Mouse (Mus musculus): ENCODE results near the gene Abi3.

Gene Abi3

DNA sequence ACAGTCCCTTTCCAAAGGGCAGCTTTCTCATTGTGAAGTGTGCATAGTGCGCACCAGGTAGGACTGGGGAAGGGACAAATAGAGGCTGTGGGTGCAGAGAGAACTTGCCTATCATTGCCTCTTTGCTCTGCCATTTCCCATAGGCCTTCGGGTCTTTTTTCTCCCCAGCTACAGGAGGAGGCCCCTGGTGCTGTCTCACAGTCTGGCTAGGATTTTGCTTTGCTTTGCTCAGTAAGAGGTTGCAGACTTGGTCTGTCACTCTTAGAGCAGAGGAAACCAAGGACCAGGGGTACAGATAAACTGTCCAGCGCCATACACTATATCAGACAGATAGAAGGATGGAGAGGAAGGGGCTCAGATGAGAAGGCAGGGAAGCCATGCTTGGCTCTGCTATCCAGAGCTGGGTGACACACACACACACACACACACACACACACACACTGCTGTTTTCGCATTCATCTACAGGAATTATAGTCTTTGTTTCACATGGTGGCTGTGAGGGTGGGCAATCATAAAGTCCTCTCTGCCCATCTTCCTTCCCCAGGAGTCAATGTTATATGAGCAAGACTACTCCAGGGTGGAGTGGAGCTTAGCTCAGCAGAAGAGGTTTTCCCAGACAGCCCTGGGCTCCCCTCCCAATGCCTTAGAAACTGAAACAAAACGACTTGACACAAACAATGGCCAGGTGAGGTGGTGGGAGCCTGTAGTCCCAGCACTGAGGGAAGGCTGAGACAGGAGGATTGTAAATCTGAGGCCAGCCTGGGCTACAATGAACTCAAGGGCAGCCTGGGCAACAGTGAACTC is 1.4 kb downstream of the Abi3 start:
- intact Hi-C loops (cut with DNase I) = no loop called here

DNA sequence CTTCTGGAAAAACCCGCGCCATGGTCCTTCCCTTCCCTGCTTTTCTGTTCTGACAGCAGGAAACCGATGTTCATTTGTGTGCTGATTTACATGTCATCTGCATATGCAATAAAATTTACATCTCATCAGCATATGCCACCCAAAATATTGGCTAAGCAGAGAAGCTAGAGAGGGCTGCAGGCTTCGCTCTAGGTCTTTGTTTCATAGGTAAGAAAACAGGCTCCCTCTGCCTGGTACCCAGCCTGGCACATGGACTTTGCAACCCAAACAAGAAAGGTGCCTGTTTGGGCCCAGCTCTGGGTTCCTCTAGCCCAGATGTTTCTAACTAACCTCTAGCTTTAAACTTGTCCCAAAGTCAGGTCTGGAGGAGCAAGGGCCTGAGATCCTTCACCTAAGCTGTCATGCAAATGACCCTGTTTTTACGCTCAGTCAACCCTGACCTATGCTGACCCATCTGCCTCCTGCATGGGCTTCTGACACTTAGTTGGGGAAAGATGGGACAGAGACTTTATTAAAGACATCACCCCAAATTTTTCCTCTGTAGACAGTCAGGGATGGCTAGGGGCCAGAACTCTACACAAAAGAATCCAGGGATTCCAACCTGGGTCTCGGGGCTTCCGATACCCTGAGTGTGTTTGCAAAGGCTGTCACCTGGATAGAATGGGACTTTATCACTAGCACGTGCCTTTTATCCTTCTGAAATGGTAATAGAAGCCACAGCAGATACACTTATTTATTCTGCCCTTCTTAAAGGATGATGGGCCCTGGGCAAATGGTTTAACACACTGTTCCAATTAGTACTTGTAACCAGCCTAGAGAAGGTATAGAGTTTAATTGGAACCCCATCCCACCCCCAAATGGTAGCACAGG is 3.0 kb downstream of the Abi3 start:
- intact Hi-C loops (cut with DNase I) = no loop called here

DNA sequence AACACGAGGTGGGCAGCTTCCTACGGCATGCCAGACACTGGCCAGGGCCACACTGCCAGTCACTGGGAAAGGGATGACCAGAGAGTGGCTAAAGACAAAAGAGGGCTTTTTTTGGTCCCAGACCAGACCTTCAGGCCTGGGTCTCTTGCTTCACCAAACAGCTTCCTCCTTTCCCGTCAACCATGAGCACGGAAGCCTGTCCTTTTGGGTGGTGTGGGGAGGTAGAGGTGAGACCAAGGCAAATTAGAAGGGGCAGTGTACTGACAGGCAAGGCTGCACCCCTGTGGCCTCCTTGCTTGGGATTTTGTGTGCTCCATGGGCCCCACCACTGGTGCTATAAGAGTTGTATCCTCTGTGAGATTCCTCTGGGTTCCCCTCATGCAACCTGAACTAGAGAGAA is 3.7 kb downstream of the Abi3 start:
- intact Hi-C loops (cut with DNase I) = no loop called here

DNA sequence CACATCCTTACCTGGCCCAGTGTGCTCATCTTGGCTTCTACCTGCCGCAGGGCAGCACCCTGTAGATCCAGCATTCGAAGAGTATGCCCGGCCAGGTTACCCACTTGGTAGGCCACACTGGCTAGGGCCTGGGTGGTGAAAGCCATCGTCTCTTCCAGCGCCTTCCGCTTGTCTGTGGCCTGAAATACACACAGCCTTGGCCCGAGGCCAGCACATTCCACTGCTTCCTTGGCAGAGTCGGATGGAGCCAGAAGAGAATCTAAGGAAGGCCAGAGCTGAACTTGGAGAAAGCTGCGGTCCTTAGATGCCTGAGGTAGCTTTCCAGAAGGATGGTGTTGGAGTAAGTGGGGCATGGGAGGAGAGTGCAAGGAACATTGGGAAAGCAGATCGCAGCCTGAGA is 5.2 kb downstream of the Abi3 start, which contains the start of gene Gngt2:
TSS of gene Gngt2 (plus strand) at position 158 of the 400 bp plus-strand sequence.
- intact Hi-C loops (cut with DNase I) = no loop called here

DNA sequence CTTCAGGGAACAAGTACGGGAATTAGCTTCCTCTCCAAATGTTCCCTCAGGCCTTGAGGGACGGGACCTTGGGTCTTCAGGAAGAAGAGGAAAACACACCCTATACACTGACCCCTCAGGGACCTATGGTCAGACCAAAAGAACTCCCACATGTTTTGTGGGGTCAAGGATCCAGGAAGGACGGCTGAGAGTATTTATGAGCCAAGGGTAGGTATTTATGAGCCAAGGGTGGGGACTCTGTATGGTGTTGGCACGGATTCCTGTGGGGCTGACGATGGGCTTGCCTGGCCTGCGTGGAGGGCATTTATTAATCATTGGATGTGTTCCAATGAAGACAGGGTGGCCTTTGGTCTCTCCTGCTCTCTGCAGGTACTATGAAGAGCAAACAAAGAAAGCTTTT is 5.8 kb downstream of the Abi3 start:
- intact Hi-C loops (cut with DNase I) = no loop called here

DNA sequence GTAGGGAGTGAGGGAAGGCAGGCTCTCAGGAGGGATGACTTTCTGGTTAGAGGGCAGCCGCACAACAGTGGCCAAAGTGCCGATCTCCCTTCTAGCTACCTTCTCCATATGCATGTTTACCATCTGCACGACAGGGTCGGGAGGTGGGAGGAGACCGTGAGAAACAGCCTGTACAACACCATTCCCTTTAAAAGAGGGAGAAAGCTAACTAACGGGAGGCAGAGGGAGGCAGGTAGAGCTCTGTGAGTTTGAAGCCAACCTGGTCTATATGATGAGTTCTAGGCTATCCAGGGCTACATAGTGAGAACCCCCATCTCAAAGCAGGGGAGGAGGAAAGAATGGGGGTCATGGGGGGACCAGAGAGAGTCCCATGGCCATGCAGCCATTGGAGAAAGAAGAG is 6.4 kb downstream of the Abi3 start:
- intact Hi-C loops (cut with DNase I) = no loop called here

DNA sequence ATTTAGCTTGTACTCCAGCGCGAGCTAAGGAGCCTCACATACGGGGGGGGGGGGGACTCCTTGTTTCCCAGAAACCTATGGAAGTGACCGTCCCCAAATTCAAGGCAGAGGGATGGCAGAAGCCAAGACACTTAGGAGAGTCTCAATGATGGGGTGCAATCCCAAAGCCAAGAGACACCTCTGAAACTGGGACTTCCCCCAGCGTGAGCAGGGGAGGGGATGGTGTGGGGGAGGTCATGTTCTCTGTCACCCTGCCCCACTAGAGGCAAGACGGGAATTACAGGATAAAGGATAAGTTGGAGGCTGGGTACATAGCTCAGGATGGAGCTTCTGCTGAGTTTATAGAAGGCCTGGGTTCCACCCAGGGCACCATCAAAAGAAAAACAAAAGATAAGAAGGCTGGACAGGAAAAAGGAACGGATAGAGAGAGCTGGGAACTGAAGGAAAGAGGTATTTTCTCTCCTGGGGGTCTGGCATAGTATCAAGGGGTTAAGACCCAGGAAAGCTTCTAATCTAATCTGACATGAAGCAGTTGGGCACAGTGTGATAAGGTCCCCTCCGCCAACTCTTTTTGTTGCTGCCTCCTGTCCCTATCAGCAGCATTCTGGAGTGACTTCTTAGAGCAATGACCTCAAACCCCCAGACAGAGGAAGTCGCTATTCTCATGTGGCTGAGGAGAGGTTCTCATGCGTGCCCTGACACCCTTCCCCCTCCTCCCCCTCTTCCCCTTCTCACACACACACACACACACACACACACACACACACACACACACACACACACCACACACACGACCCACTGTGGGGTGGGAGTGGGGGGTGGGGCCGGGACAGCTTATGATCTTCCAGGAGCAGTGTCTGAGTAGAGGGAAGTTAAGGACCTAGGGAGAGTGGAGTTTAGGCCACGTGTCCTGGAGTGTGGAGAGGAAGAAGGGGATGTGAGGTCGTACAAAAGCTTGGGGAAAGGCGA is 7.2 kb downstream of the Abi3 start:
- intact Hi-C loops (cut with DNase I) = no loop called here

DNA sequence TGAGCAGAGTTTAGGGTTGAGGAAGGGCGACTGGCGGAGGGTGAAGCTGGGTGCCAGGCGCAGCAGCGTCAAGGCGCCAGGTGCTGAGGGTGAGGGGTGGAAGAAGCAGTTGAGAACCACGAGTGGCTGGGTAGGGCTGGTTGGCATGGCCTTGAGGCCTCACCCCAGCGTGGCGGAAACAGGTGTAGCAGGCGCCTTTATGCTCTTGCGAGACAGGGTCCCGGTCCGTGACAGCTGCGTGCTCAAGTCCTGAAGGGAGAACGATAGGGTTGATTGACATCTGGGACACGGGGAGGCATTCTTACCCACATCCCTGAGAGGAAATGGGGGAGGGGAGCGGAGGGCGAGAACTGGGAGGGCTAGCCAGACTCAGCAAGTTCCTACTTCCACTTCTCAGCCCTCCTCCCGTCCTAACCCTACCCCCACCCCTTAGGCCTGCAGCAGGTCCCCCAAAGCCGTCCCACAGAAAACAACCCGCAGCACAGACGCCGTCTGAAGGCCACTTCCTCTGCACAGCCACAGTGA is 8.1 kb downstream of the Abi3 start:
- intact Hi-C loops (cut with DNase I) = no loop called here

DNA sequence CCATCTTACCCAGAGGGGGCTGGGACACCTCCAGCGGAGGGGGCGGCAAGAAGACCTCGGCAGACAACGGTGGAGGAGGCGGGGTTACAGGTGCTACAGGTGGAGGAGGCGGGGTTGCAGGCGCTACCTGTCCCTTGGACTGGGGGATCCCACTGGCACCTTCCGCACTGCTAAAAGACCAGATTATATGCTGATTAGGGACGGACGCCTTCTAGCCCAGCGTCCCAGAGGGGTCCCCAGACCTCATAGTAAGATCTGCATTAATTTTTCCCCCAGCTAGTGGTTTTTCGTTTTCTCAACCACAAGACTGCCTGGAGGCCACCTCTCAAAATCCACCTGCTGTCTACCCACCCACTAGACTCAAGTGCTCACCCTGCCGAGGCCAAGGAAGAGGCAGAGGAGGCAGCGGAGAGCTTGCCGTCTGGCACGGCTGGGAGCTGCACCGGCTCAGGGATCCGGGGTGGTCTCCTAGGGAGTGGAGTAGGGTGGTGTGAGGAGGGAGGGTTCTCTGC is 8.6 kb downstream of the Abi3 start:
- intact Hi-C loops (cut with DNase I) = no loop called here

DNA sequence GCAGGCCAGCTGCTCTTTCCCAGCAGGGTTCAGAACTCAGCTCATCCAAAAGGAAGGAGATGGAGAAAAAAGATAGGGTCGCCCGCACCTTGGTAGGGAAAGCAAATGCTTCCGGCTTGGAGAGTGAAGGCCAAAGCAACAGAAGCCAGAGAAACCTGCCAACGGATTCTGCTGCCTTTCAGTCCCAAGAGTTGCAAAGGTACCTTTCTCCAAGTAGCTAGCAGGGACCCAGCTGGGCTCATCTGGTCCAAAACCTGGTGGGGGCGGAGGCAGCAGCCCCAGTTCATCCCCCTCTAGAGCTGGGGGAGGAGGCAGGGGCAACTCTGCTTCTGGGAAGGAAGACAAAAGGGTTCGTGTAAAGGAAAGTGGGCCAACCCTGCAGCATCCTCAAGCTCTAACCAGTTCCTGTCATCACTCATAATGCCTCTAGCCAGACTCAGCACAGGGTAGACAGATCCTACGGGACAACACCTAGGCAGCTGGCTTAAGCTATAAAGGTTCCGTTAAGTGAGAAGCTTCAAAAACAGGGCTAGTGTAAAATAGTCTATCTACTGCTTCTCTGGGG is 9.2 kb downstream of the Abi3 start:
- intact Hi-C loops (cut with DNase I) = no loop called here

DNA sequence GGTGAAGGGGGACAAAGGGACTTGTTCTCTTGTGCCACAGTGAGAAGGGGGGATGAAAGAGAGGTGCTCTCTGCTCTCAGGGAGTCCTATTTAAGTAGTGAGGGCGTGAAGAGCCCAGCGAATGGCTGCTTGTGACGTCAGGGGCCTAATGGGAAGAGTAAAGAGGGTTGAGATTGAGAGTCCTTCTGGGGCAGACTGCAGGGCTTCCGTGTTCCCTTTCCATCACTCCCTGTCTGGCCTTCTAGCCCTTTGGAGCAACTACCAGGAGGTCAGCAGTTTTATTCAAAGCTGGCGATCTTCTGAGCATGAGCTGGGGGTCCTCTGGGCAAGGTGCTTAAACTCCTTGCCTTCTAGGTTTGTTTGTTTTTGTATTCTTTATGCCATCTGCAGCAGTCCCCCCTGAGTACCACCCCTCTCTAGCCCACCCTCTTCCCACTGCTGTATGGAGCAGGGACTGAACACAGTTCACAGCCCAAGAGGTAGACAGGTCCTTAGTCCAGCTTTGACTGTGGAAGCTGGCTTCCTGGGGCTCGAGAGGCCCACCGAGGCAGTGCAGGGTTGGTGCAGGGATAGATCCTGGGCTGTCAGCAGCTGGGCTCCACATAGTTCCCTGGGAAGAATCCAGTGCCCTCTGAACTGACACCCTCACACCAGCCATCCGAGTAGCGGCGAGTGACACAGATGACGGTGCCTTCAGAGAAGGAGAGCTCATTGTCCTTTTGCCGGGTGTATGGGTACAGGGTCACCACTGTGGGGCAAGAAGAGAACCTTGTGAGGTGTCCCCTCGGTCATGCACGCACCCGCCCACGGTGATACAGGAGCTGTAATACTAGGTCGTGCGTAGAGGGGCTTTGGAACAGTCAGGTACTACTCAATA is 9.9 kb downstream of the Abi3 start:
- intact Hi-C loops (cut with DNase I) = no loop called here

DNA sequence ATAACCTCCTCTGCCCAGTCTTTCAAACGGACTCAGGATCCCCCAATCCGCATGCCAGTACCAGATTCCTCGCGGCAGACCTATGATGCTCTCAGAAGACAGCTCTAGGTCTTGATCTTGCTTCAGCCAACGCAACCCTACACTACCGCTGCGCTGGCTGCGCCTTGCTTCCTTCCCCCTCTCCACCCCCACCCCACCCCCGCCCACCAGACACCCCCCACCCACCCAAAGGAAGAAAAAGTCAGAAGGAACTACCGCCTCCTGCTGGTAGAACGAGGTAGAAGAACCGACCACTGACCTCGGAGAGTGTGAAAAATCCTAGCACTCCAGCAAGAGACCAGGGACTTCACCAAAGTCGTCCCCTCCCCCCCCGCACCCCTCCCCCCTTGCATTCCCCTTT is 10.6 kb downstream of the Abi3 start:
- intact Hi-C loops (cut with DNase I) = no loop called here

DNA sequence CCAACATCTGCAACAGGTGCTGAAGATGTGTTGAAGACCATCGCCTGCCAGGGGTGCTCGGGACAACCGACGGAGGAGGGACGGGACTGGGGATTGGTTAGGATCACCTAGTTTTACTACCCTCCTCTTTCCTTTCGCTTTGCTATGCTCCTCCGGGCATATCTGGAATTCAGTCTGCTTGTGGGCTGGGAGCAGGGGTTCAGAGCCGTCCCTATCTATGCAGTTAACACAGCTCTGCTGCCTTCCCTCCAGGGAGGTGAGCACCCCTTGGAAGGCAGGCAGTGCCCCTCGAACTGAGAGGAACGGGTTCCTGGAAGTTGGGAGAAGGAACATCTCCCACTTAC is 11.0 kb downstream of the Abi3 start:
- intact Hi-C loops (cut with DNase I) = no loop called here

DNA sequence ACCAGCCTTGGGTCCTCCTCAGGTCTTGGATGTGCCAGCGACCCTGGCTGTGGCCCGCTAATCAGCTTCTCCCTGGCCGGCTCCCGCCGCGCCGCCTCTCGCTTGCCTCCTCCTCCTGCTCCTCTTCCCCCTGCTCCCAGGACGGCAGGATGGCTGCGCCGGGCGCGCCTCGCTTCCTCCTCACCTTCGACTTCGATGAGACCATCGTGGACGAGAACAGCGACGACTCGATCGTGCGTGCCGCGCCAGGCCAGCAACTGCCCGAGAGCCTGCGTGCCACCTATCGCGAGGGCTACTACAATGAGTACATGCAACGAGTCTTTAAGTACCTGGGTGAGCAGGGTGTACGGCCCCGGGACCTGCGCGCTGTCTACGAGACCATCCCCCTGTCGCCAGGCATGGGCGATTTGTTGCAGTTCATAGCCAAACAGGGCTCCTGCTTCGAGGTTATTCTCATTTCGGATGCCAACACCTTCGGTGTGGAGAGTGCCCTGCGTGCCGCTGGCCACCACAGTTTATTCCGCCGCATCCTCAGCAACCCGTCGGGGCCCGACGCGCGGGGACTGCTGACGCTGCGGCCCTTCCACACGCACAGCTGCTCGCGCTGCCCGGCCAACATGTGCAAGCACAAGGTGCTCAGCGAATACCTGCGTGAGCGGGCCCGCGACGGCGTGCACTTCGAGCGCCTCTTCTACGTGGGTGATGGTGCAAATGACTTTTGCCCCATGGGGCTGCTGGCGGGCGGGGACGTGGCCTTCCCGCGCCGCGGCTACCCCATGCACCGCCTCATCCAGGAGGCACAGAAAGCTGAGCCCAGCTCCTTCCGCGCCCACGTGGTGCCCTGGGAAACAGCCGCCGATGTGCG is 11.6 kb downstream of the Abi3 start:
- intact Hi-C loops (cut with DNase I) = no loop called here

DNA sequence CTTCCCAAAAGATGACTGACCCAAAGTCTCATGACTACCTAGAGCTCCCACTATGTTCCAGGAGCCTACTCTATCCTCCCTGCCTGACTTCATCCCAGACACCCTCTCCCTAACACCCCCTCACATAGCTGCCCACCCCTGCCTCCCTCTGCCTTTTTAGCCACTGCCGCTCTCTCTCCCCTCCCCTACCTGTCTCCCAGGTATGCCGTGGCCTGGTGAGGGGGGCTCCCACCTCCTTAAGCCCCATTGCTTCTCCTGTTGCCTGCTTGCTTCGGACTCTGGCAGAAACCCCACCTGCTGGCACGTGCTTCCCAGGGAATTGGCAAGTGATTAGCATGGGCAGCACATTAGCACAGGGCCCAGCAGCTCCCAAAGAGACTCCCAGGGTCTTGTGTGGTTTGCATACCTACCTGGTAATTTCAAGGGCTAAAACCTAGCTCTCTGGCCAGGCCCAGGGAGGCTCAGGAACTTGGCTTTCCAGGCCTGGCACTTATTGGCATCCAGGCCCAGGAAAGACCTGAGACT is 12.7 kb downstream of the Abi3 start:
- intact Hi-C loops (cut with DNase I) = loop anchor here (2.0 kb wide), 1 partner anchor 23 kb away; no protein-coding TSS in a partner anchor

DNA sequence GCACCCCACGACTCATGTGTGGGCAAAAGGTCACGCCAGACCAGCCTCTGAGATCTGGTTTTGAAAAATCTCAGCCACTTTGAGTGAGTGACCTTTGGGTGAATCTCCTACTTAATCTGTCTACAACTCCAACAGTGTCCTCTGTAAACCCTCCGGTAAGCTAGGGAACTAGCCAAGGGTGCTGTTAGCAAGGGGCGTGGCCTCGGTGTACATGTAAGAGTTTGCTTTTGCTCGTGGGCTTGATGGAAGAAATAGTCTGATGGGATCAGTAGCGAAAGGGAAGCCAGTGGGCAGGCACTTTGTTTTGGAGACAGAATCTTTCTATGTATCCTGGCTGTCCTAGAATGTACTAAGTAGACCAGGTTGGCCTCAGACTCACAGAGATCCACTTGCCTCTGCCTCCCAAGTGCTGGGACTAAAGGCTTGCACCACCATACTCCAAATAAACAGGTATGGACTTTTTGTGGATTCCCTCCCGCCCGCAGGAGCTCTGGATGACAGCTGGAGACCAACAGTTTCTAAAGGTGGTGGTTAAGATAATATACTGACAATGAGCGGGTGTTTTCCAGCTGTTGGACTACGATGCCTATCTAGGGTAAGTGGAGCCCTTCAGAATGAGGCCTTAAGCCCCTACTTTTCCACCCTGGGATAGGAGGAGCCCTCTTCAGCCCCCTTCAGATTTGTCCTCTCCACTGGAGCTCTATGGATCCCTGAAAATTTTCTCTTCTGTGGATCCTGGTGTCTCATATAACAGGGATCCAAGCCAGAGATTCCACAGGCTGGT is 13.9 kb downstream of the Abi3 start:
- intact Hi-C loops (cut with DNase I) = loop anchor here (2.0 kb wide), 1 partner anchor 24 kb away; no protein-coding TSS in a partner anchor

DNA sequence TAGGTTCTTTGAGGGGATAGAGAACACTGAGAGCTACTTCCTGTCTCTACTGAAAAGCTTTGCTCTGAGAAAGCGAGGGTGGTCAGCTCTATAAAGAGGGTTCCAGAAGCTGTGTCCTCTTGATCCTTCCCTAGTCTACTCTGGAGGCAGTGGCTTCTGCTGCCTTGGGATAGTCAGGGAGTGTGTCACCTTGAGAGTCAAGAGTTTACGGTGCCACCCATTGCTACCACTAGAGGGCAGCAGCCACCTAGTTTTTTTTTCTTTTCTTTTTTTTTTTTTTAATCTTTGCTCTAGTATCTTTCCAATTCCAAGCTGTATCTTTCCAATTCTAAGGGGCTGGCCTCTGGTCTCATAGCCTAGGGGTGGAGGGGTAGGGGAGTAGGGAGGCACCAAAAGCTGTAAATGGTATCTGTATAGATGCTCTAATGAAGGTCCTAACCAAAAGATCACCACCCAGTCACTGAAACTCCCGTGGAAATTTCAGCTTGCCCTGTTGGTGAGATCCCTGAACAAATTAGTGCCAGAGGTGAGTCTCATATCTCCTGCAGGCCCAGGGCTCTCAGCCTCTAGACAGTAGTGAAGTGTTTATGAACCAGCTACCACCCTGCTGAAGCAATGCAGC is 14.7 kb downstream of the Abi3 start:
- intact Hi-C loops (cut with DNase I) = loop anchor here (2.0 kb wide), 1 partner anchor 25 kb away; no protein-coding TSS in a partner anchor
